Mouse (Mus musculus) heart, adult 2 months (tissue): ENCODE measurements around the gene Vkorc1. TPM values are rescaled to one million over a fixed set of nuclear protein-coding genes. Genes with fewer than 3 reads are reported as not detected.

Experiments
- DNase-seq, 2 experiments: peaks; one replicate each; pipeline ENCODE4 v3.0.0; 2021
- H3K27ac ChIP-seq: fragments of 200-600 bp; 2 replicates; pipeline ENCODE4 v1.8.1; 2022
- H3K27me3 ChIP-seq: fragments of 200-500 bp; 2 replicates; pipeline ENCODE4 v1.6.1; 2012; ENCODE audit warnings: mild to moderate bottlenecking, low read length, inconsistent platforms, mixed read lengths; ENCODE audit not compliant: control insufficient read depth, insufficient read depth
- H3K36me3 ChIP-seq: fragments of 200-500 bp; 2 replicates; pipeline ENCODE4 v1.6.1; 2012; ENCODE audit warnings: low read length, inconsistent platforms; ENCODE audit not compliant: control insufficient read depth, insufficient read depth
- H3K4me1 ChIP-seq: fragments of 200-500 bp; 2 replicates; pipeline ENCODE4 v1.6.1; 2011; ENCODE audit warnings: low read length; ENCODE audit not compliant: control insufficient read depth, insufficient read depth
- H3K4me3 ChIP-seq: fragments of 200-600 bp; 2 replicates; pipeline ENCODE4 v1.8.1; 2022
- H3K79me2 ChIP-seq: fragments of 200-500 bp; replicated peaks from 2 replicates; pipeline ENCODE4 v1.6.1; 2012; ENCODE audit warnings: mild to moderate bottlenecking, inconsistent platforms, low read length, moderate library complexity, mixed read lengths; ENCODE audit not compliant: control insufficient read depth, insufficient read depth
- H3K9ac ChIP-seq: fragments of 200-500 bp; 2 replicates; pipeline ENCODE4 v1.6.1; 2012; ENCODE audit warnings: low read depth, mild to moderate bottlenecking, control low read depth, inconsistent platforms, low read length, mixed read lengths
- CTCF ChIP-seq: fragments of 200-600 bp; IDR thresholded peaks from 2 replicates; pipeline ENCODE4 v1.8.1; 2022; ENCODE audit warnings: antibody characterized with exemption, mild to moderate bottlenecking, moderate library complexity
- EP300 ChIP-seq: fragments of 200-500 bp; IDR thresholded peaks from 2 replicates; pipeline ENCODE4 v1.6.1; 2011; ENCODE audit warnings: low read depth, low read length, control low read depth; ENCODE audit not compliant: insufficient read depth
- POLR2A ChIP-seq: fragments of 200-500 bp; IDR thresholded peaks from 2 replicates; pipeline ENCODE4 v1.6.1; 2011; ENCODE audit warnings: mild to moderate bottlenecking, low read depth, low read length, control low read depth; ENCODE audit not compliant: insufficient read depth
- WGBS: fragments of 180-500 bp; shearing (Covaris S2); methylation state at CpG from one replicate; pipeline ENCODE4 v1.1.7; 2018; 5-methylcytosine and 5-hydroxymethylcytosine counted together
- intact Hi-C: fragments of 180-260 bp; cut with DNase I; formaldehyde crosslinking; loops from one replicate; pipeline ENCODE4 v1.15.1; 2025
- polyA plus RNA-seq: library from polyadenylated mRNA; depleted of rRNA; stranded (reverse); fragments of >200 nt; gene quantifications from 2 replicates; pipeline ENCODE4 v1.2.3, GENCODE M21; 2012
- total RNA-seq, 2 experiments: library from RNA; stranded (reverse); gene quantifications; 2 replicates each; pipeline ENCODE4 v1.2.3; 2021

The Vkorc1 gene
- total and polyA plus RNA-seq, 3 experiments: 16.2 to 59.2 (median 17.7) TPM

DNA sequence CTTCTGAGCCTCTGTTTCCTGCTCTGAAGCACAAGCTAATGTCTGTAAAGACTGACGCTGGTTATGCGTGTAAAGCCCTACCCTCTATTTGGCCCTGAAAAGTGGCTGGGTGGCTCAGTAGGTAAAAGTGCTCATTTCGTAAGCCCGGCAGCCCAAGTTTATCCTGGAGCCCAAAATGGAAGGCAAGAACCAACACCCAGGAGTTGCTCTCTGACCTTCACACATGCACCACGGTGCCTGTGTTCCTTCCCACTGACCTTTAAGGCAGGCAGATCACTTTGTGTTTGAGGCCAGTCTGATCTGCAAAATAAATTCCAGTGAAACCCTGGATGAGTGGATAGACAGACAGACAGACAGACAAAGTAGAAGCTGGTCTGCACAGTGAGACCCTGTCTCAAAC lies 28.3 kb upstream of the Vkorc1 start:
- DNase-seq: no peak
- 91% methylated on average over 5 of the region's 5 CpGs for WGBS
- H3K79me2 ChIP-seq: no peaks in the 10 kb centered on the region
- intact Hi-C loops: no loop called here
- H3K4me1 ChIP-seq: no peaks in the 10 kb centered on the region
- H3K27me3 ChIP-seq: peaks cover 2% of the 10 kb centered on the region; the same call in 1 of the 2 replicates
- H3K36me3 ChIP-seq: no peaks in the 10 kb centered on the region
- TF ChIP-seq POLR2A: no peak
- TF ChIP-seq CTCF: no peak
- TF ChIP-seq EP300: no peak
- H3K27ac ChIP-seq: no peak overlapping the region
- no peak overlapping the region for H3K4me3 ChIP-seq
- no peak overlapping the region for H3K9ac ChIP-seq

GRCm38 (mm10) chr7:127922451-127923275 lies 27.2 kb upstream of the Vkorc1 start:
- Histone ChIP-seq H3K27me3 (no peaks in the 10 kb centered on the region), H3K9ac (no peak overlapping the region), H3K4me3 (no peak overlapping the region), H3K36me3 (no peaks in the 10 kb centered on the region), H3K4me1 (no peaks in the 10 kb centered on the region), H3K79me2 (no peaks in the 10 kb centered on the region), H3K27ac (no peak overlapping the region)
- no peak for DNase-seq
- intact Hi-C loops: no loop called here
- WGBS: 77% methylated on average over 6 of the region's 6 CpGs
- TF ChIP-seq CTCF (no peak), EP300 (no peak)

- TF ChIP-seq EP300 (no peak), CTCF (peak; percentile 49), POLR2A (no peak)
- Histone ChIP-seq H3K4me1 (no peaks in the 10 kb centered on the region), H3K27me3 (no peaks in the 10 kb centered on the region), H3K36me3 (no peaks in the 10 kb centered on the region), H3K79me2 (no peaks in the 10 kb centered on the region), H3K27ac (no peak overlapping the region), H3K4me3 (no peak overlapping the region), H3K9ac (no peak overlapping the region)
- intact Hi-C loops: no loop called here
- 57% methylated on average over 8 of the region's 8 CpGs for WGBS
- no peak for DNase-seq
These were observed 26.1 kb upstream of the Vkorc1 start for GRCm38 (mm10) chr7:127921516-127921915.

- Histone ChIP-seq H3K27ac (no peak overlapping the region), H3K4me1 (no peaks in the 10 kb centered on the region), H3K4me3 (no peak overlapping the region), H3K27me3 (no peaks in the 10 kb centered on the region), H3K36me3 (no peaks in the 10 kb centered on the region), H3K79me2 (no peaks in the 10 kb centered on the region), H3K9ac (no peak overlapping the region)
- 80% methylated on average over 7 of the region's 7 CpGs for WGBS
- intact Hi-C loops: loop anchor here (5.0 kb wide), 1 partner anchor 122 kb away; no protein-coding TSS in a partner anchor
- no peak for DNase-seq
- peak; percentile 50 for TF ChIP-seq CTCF
- TF ChIP-seq EP300: no peak
These were observed 23.9 kb upstream of the Vkorc1 start for GRCm38 (mm10) chr7:127919290-127919689.

DNA sequence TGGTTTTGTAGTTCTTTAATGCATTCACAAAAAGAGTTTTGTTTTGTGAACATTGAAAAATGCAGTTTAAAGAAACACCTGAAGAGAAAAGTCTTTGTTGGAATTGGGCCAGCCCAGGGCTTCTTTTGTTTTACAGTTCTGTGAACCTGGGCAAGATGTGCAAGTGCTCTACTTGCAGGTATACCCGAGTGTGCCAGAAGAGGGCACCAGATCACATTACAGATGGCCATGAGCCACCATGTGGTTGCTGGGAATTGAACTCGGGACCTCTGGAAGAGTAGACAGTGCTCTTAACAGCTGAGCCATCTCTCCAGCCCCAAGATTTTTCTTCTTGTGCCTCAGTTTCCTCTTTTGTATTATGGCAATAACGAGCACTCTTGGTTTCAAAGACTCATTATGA lies 22.8 kb upstream of the Vkorc1 start:
- intact Hi-C loops: loop anchor here (5.0 kb wide), 1 partner anchor 121 kb away; no protein-coding TSS in a partner anchor
- TF ChIP-seq POLR2A (no peak), CTCF (peak; percentile 74), EP300 (no peak)
- 56% methylated on average over 3 of the region's 3 CpGs for WGBS

GRCm38 (mm10) chr7:127915293-127915692 lies 19.9 kb upstream of the Vkorc1 start:
- no peaks in the 10 kb centered on the region for H3K27me3 ChIP-seq
- no peaks in the 10 kb centered on the region for H3K4me1 ChIP-seq
- intact Hi-C loops: loop anchor here (5.0 kb wide), 1 partner anchor 118 kb away; no protein-coding TSS in a partner anchor
- H3K9ac ChIP-seq: no peak overlapping the region
- no peak for TF ChIP-seq POLR2A
- no peak for TF ChIP-seq CTCF
- TF ChIP-seq EP300: no peak
- H3K79me2 ChIP-seq: no peaks in the 10 kb centered on the region
- WGBS: 86% methylated on average over 12 of the region's 12 CpGs
- H3K27ac ChIP-seq: no peak overlapping the region
- no peak for DNase-seq
- H3K36me3 ChIP-seq: no peaks in the 10 kb centered on the region
- no peak overlapping the region for H3K4me3 ChIP-seq

More for the DNA sequence above, 22.8 kb upstream of the Vkorc1 start:
- Histone ChIP-seq H3K27ac (no peak overlapping the region), H3K27me3 (no peaks in the 10 kb centered on the region), H3K4me3 (no peak overlapping the region), H3K79me2 (no peaks in the 10 kb centered on the region), H3K9ac (no peak overlapping the region), H3K4me1 (no peaks in the 10 kb centered on the region), H3K36me3 (no peaks in the 10 kb centered on the region)
- DNase-seq: peak in 1 of 2 experiments; percentile 35
